Mouse (Mus musculus): Measurements from ENCODE around the gene Cyld. TPM values are rescaled to one million over a fixed set of nuclear protein-coding genes. Genes with fewer than 3 reads are reported as not detected.
"Not testable (repeated sequence)": the region's sequence is repeated elsewhere in the genome, so short reads cannot be mapped to it uniquely, and the experiment has no call there.

The Cyld gene
- 13.5 and 17.3 TPM in 2 replicates for polyA plus RNA-seq (2014; fragmentation: Nextera tagmentation; extraction: Ambion mirVana)

DNA sequence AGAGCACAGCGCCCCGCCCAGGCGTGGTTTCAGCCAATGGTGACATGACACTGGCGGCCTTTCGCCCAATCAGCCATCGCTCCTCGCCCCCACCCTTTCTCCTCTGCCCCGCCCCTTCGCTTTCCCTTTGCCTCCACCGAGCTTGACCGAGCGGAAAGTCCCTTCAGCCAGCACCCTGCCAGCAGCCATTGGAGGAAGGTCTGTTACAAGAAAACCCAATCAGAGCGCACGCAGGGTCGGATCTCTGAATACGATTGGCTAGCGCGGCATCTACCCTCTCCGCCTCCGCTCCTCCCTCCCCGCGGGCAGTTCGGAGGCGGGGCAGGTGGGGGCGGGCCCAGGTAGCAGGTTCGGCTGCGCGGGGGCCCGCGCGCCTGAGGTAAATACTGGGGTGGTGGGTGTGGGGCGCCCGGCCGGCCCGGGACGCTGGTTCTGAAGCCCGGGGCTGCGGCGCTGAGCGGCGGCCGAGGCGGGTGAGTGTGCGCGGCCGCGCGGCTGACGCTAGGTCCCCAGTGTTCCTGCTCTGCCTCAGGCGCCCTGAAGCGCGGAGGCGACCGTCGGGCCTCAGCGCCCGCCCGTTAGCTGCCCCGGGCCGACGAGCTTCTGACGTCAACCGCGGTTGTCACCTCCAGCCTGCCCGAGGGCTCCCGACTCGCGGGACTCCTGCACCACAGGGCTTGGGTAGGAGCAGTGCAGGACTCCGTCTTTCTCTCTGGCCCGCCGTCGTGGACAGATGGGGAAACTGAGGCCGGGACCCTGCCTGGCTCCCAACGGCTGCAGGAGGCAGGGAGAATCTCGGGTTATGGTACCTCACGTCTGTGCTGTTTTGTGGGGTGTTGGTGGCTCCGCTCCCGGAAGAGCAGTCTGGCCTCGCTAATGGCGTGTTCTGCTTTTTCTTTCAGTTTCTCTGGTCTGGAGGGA lies at the start of gene Cyld:
TSS of gene Cyld (plus strand) at position 308 of the 921 bp plus-strand sequence.
- H3K27ac ChIP-seq (replicated peaks; ENCODE audit: low read depth, low read length) = no peak within 1 kb of the TSS
- peak within 1 kb of the TSS; percentile 62 for H3K4me3 ChIP-seq (ENCODE audit: low read depth, low read length)
- peak within 1 kb of the TSS; percentile 66 for H3K4me2 ChIP-seq (ENCODE audit: low read depth, severe bottlenecking)
- under 1% methylated on average over 80 of the region's 80 CpGs for WGBS
- H3K36me3 ChIP-seq (ENCODE audit: control insufficient read depth, insufficient read depth, low read length) = no peaks in the 10 kb centered on the region
- peaks cover 9% of the 10 kb centered on the region; the same call in 1 of the 2 replicates for H3K4me1 ChIP-seq (ENCODE audit: control insufficient read depth, insufficient read depth, low read length)
- ATAC-seq (ENCODE audit: insufficient number of reproducible peaks, low FRiP score, low TSS enrichment, low read depth) (peak; percentile 99), DNase-seq (ENCODE audit: low spot score) (peak; percentile 97)
- peak within 1 kb of the TSS; percentile 65 for H3K9ac ChIP-seq (ENCODE audit: low read length)
- H3K9me3 ChIP-seq (ENCODE audit: control insufficient read depth, low read length) = no peaks in the 10 kb centered on the region
- no peaks in the 10 kb centered on the region for H3K27me3 ChIP-seq (ENCODE audit: control insufficient read depth, insufficient read depth, low read length)

DNA sequence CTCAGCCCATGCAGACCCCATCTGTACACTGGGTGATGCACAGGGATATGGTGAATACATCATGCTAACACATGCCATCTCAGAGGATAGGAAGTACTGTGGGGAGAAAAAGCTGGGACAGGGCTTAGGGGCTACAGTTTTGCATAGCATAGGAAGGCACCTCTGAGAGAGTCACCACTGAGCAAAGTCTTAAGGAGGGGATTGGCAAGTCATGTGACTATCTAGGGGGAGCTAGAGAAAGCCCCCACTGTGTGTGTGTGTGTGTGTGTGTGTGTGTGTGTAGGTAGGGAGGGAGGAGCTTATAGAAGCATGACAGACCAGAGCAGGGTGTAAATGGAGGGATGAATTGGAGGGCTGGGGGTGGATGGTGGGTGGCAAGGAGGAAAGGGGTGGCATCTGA lies 48.5 kb upstream of the Cyld start:
- H3K9ac ChIP-seq (ENCODE audit: low read length) = no peak overlapping the region
- DNase-seq (ENCODE audit: low spot score) (no peak), ATAC-seq (ENCODE audit: insufficient number of reproducible peaks, low FRiP score, low TSS enrichment, low read depth) (0 out of 2 replicates have a peak, but pooled peaks have one; percentile 35)
- no peaks in the 10 kb centered on the region for H3K4me1 ChIP-seq (ENCODE audit: control insufficient read depth, insufficient read depth, low read length)
- H3K27ac ChIP-seq (replicated peaks; ENCODE audit: low read depth, low read length) = no peak overlapping the region
- H3K4me2 ChIP-seq (ENCODE audit: low read depth, severe bottlenecking) = no peak overlapping the region
- H3K4me3 ChIP-seq (ENCODE audit: low read depth, low read length) = no peak overlapping the region
- 0 out of 2 replicates have a peak, but pooled peaks cover 3% of the 10 kb centered on the region for H3K27me3 ChIP-seq (ENCODE audit: control insufficient read depth, insufficient read depth, low read length)
- no peaks in the 10 kb centered on the region for H3K36me3 ChIP-seq (ENCODE audit: control insufficient read depth, insufficient read depth, low read length)
- H3K9me3 ChIP-seq (ENCODE audit: control insufficient read depth, low read length) = no peaks in the 10 kb centered on the region

DNA sequence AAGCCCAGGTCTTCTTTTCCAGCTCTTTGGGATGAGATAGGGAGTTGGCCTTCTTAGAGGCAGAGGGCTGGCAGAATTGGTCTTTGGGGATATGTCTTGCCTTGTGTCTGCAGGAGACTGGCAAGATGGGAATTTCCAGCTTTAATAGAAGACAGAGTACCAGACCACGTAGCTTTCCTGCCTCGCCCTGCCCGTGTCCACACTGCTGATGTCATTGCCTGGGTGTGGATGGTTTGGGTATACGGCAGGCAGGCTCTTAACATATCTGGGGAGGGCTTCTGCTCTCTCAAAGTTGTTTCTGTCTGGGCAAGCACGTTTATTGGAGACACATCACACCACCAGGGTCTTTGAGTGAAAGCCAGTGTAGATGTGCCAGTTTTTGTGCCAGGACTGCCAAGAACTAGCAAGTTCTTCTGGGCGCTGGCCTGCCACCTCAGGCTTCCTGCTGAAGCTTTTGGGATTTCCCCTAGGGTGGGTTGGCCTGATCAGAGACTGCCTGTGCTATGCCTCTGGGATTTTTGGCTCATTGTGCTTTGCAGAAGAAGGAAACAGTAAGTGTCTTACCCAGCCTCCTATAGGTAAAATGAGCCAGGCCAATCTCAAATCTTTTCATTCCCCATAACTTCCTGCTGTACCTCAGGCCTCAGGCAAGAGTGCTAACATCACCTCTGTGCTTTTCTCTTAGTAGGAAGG lies 46.7 kb upstream of the Cyld start:
- Histone ChIP-seq H3K27ac (replicated peaks; ENCODE audit: low read depth, low read length) (no peak overlapping the region), H3K9me3 (ENCODE audit: control insufficient read depth, low read length) (no peaks in the 10 kb centered on the region)
- no peak for DNase-seq (ENCODE audit: low spot score)

DNA sequence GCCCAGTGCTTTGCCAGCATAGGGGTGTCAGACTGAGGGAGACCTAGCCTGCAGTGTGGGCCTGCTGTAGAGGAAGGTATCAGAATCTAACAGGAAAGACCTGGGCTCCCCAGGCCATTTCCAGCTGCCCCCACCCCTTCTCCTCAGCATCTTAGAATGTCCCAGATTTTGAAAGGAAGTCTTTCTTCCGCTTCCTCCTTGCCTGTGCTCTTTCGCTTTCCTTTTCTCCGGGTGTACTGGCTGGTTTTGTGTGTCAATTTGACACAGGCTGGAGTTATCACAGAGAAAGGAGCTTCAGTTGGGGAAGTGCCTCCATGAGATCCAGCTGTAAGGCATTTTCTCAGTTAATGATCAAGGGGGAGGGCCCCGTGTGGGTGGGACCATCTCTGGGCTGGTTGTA lies 45.7 kb upstream of the Cyld start:
- WGBS = 74% methylated on average over 4 of the region's 4 CpGs
- not testable (repeated sequence) for H3K9ac ChIP-seq (ENCODE audit: low read length); ATAC-seq (ENCODE audit: insufficient number of reproducible peaks, low FRiP score, low TSS enrichment, low read depth); DNase-seq (ENCODE audit: low spot score); H3K9me3 ChIP-seq (ENCODE audit: control insufficient read depth, low read length); H3K27me3 ChIP-seq (ENCODE audit: control insufficient read depth, insufficient read depth, low read length); H3K4me2 ChIP-seq (ENCODE audit: low read depth, severe bottlenecking); H3K4me1 ChIP-seq (ENCODE audit: control insufficient read depth, insufficient read depth, low read length); H3K27ac ChIP-seq (replicated peaks; ENCODE audit: low read depth, low read length); H3K36me3 ChIP-seq (ENCODE audit: control insufficient read depth, insufficient read depth, low read length); H3K4me3 ChIP-seq (ENCODE audit: low read depth, low read length)

More for the DNA sequence above, 46.7 kb upstream of the Cyld start:
- Histone ChIP-seq H3K4me3 (ENCODE audit: low read depth, low read length) (no peak overlapping the region), H3K4me1 (ENCODE audit: control insufficient read depth, insufficient read depth, low read length) (no peaks in the 10 kb centered on the region), H3K36me3 (ENCODE audit: control insufficient read depth, insufficient read depth, low read length) (no peaks in the 10 kb centered on the region), H3K27me3 (ENCODE audit: control insufficient read depth, insufficient read depth, low read length) (0 out of 2 replicates have a peak, but pooled peaks cover 3% of the 10 kb centered on the region), H3K9ac (ENCODE audit: low read length) (no peak overlapping the region), H3K4me2 (ENCODE audit: low read depth, severe bottlenecking) (no peak overlapping the region)
- WGBS = 79% methylated on average over 6 of the region's 6 CpGs
- no peak for ATAC-seq (ENCODE audit: insufficient number of reproducible peaks, low FRiP score, low TSS enrichment, low read depth)

DNA sequence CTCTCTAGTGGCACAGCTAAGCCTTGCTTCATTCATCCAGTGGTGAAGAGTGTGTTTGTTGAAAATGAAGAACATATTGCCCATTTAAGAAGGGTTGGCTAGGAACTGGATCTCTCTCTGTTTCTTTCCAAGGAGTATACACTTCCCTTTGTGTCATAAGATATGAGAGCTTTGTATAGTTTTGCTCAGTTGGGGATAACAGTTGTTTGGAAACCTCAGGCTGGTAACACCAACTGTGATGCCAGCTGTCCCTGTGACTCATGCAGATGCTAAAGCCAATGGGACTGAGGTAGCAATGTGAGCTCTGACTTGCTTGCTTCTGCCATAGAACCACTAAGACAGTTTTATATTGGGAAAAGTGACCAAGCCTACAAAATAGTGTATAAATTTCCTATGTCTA lies 41.5 kb upstream of the Cyld start:
- Histone ChIP-seq H3K36me3 (ENCODE audit: control insufficient read depth, insufficient read depth, low read length) (no peaks in the 10 kb centered on the region), H3K9ac (ENCODE audit: low read length) (no peak overlapping the region), H3K27me3 (ENCODE audit: control insufficient read depth, insufficient read depth, low read length) (no peaks in the 10 kb centered on the region), H3K9me3 (ENCODE audit: control insufficient read depth, low read length) (no peaks in the 10 kb centered on the region), H3K4me1 (ENCODE audit: control insufficient read depth, insufficient read depth, low read length) (no peaks in the 10 kb centered on the region), H3K4me2 (ENCODE audit: low read depth, severe bottlenecking) (no peak overlapping the region), H3K4me3 (ENCODE audit: low read depth, low read length) (no peak overlapping the region), H3K27ac (replicated peaks; ENCODE audit: low read depth, low read length) (no peak overlapping the region)
- ATAC-seq (ENCODE audit: insufficient number of reproducible peaks, low FRiP score, low TSS enrichment, low read depth) (no peak), DNase-seq (ENCODE audit: low spot score) (no peak)

DNA sequence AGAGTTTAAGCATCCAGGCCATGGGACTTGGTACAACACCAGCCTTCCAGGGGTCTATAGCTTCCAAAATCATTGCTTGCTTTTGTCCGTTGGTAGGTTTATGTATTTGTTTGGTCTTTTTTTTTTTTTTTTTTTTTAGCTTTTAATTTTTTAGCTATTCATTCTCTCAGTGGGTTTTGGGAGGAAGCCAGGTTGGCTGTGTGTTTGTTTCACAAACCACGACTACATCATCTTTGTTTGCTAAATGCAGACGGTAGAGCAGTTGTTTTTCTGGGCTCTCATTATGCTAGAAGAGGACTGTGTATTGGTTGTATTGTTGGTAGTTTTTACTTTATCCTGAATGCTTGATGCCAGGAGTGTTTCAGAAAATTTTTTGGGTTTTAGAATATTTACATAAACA lies 37.0 kb upstream of the Cyld start:
- ATAC-seq (ENCODE audit: insufficient number of reproducible peaks, low FRiP score, low TSS enrichment, low read depth) (no peak), DNase-seq (ENCODE audit: low spot score) (no peak)
- H3K36me3 ChIP-seq (ENCODE audit: control insufficient read depth, insufficient read depth, low read length) = no peaks in the 10 kb centered on the region
- H3K9me3 ChIP-seq (ENCODE audit: control insufficient read depth, low read length) = no peaks in the 10 kb centered on the region
- no peak overlapping the region for H3K4me2 ChIP-seq (ENCODE audit: low read depth, severe bottlenecking)
- no peak overlapping the region for H3K4me3 ChIP-seq (ENCODE audit: low read depth, low read length)
- H3K27me3 ChIP-seq (ENCODE audit: control insufficient read depth, insufficient read depth, low read length) = no peaks in the 10 kb centered on the region
- 91% methylated on average over 3 of the region's 3 CpGs for WGBS
- H3K9ac ChIP-seq (ENCODE audit: low read length) = no peak overlapping the region
- no peaks in the 10 kb centered on the region for H3K4me1 ChIP-seq (ENCODE audit: control insufficient read depth, insufficient read depth, low read length)
- no peak overlapping the region for H3K27ac ChIP-seq (replicated peaks; ENCODE audit: low read depth, low read length)

DNA sequence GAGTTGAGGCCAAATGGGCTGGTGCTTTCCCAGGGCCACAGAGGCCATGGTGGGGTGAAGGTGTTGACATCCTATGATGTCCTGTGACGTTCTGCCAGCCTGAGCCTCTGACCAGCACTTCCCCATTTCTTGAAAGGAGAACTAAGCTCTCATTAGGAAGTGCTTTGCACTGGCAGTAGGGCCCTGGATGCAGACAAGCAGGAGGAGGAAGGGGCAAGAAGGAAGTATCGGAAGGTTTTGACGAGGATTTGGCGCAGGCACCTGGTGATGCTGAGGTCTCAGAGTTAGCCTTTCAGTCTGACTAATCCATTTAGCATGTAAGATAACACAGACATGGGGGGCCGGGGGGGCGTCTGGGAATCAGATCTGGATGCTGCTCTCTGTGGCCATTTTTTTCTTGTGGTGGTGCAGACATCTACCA lies 34.4 kb upstream of the Cyld start:
- DNase-seq (ENCODE audit: low spot score) (no peak), ATAC-seq (ENCODE audit: insufficient number of reproducible peaks, low FRiP score, low TSS enrichment, low read depth) (no peak)
- no peak overlapping the region for H3K4me3 ChIP-seq (ENCODE audit: low read depth, low read length)
- no peaks in the 10 kb centered on the region for H3K4me1 ChIP-seq (ENCODE audit: control insufficient read depth, insufficient read depth, low read length)
- no peak overlapping the region for H3K4me2 ChIP-seq (ENCODE audit: low read depth, severe bottlenecking)
- no peaks in the 10 kb centered on the region for H3K9me3 ChIP-seq (ENCODE audit: control insufficient read depth, low read length)
- no peaks in the 10 kb centered on the region for H3K36me3 ChIP-seq (ENCODE audit: control insufficient read depth, insufficient read depth, low read length)
- H3K9ac ChIP-seq (ENCODE audit: low read length) = no peak overlapping the region
- no peaks in the 10 kb centered on the region for H3K27me3 ChIP-seq (ENCODE audit: control insufficient read depth, insufficient read depth, low read length)
- H3K27ac ChIP-seq (replicated peaks; ENCODE audit: low read depth, low read length) = no peak overlapping the region
- 78% methylated on average over 6 of the region's 6 CpGs for WGBS

DNA sequence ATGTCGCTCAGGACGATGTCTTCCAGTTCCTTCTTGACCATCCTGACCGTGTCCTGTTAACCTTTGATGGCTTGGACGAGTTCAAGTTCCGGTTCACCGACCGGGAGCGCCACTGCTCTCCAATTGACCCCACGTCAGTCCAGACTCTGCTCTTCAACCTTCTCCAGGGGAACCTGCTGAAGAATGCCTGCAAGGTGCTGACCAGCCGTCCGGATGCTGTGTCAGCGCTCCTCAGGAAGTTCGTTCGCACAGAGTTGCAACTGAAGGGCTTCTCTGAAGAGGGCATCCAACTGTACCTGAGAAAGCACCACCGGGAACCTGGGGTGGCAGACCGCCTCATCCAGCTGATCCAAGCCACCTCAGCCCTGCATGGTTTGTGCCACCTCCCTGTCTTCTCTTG lies 32.7 kb upstream of the Cyld start:
- ATAC-seq (ENCODE audit: insufficient number of reproducible peaks, low FRiP score, low TSS enrichment, low read depth) (no peak), DNase-seq (ENCODE audit: low spot score) (no peak)
- Histone ChIP-seq H3K36me3 (ENCODE audit: control insufficient read depth, insufficient read depth, low read length) (no peaks in the 10 kb centered on the region), H3K27me3 (ENCODE audit: control insufficient read depth, insufficient read depth, low read length) (no peaks in the 10 kb centered on the region), H3K4me1 (ENCODE audit: control insufficient read depth, insufficient read depth, low read length) (no peaks in the 10 kb centered on the region), H3K9ac (ENCODE audit: low read length) (no peak overlapping the region), H3K4me3 (ENCODE audit: low read depth, low read length) (no peak overlapping the region), H3K4me2 (ENCODE audit: low read depth, severe bottlenecking) (no peak overlapping the region), H3K27ac (replicated peaks; ENCODE audit: low read depth, low read length) (no peak overlapping the region), H3K9me3 (ENCODE audit: control insufficient read depth, low read length) (no peaks in the 10 kb centered on the region)
- WGBS = 89% methylated on average over 16 of the region's 16 CpGs

Data from limb, embryonic 11.5 days (tissue).